Mouse (Mus musculus) intestine, embryonic 16.5 days (tissue): ENCODE data around the gene Ttll1. TPM values are rescaled to one million over a fixed set of nuclear protein-coding genes. Genes with fewer than 3 reads are reported as not detected.

Experiments
- ATAC-seq: fragments of 200-750 bp; cut with Nextera tagmentation; 2 replicates; pipeline ENCODE4 v1.8.0; 2017; ENCODE audit warnings: moderate TSS enrichment, moderate library complexity
- H3K27ac ChIP-seq: fragments of 300-500 bp; sonication (generic); 2 replicates; pipeline ENCODE4 v1.5.1; 2014; ENCODE audit warnings: mild to moderate bottlenecking, low read length
- H3K27me3 ChIP-seq: fragments of 300-500 bp; sonication (generic); replicated peaks from 2 replicates; pipeline ENCODE4 v1.6.1; 2014; ENCODE audit warnings: low read length, control low read depth, mixed read lengths; ENCODE audit not compliant: control insufficient read depth, insufficient read depth
- H3K36me3 ChIP-seq: fragments of 300-500 bp; sonication (generic); 2 replicates; pipeline ENCODE4 v1.6.1; 2014; ENCODE audit warnings: low read length, control low read depth; ENCODE audit not compliant: control insufficient read depth, insufficient read depth
- H3K4me1 ChIP-seq: fragments of 300-500 bp; sonication (generic); 2 replicates; pipeline ENCODE4 v1.6.1; 2014; ENCODE audit warnings: low read length, control low read depth, mixed read lengths; ENCODE audit not compliant: control insufficient read depth, insufficient read depth
- H3K4me2 ChIP-seq: fragments of 300-500 bp; sonication (generic); 2 replicates; pipeline ENCODE4 v1.6.1; 2014; ENCODE audit warnings: low read depth, low read length, control low read depth
- H3K4me3 ChIP-seq: fragments of 300-500 bp; sonication (generic); 2 replicates; pipeline ENCODE4 v1.5.1; 2014; ENCODE audit warnings: mild to moderate bottlenecking, low read length
- H3K9ac ChIP-seq: fragments of 300-500 bp; sonication (generic); 2 replicates; pipeline ENCODE4 v1.6.1; 2014; ENCODE audit warnings: low read depth, low read length
- H3K9me3 ChIP-seq: fragments of 300-500 bp; sonication (generic); 2 replicates; pipeline ENCODE4 v1.6.1; 2016; ENCODE audit warnings: low read length, control low read depth; ENCODE audit not compliant: control insufficient read depth
- WGBS: fragments of 180-500 bp; shearing (Covaris S2); extraction: QIAGEN DNeasy Blood & Tissue Kit; methylation state at CpG from one replicate; pipeline ENCODE4 v1.1.7; 2014; 5-methylcytosine and 5-hydroxymethylcytosine counted together
- polyA plus RNA-seq: library from polyadenylated mRNA; unstranded; fragments of >200 nt; fragmentation: Nextera tagmentation; extraction: Ambion mirVana; gene quantifications from 2 replicates; pipeline ENCODE4 v1.2.1, GENCODE M21; 2015

The Ttll1 gene
- polyA plus RNA-seq, 1 experiment from 2014 or later: 17.1 TPM

- Histone ChIP-seq H3K36me3 (no peaks in the 10 kb centered on the region), H3K27me3 (no peaks in the 10 kb centered on the region), H3K9me3 (no peaks in the 10 kb centered on the region), H3K4me3 (no peak overlapping the region), H3K4me2 (no peak overlapping the region), H3K9ac (no peak overlapping the region), H3K4me1 (peaks cover 45% of the 10 kb centered on the region), H3K27ac (no peak overlapping the region)
- ATAC-seq: no peak
- WGBS: 83% methylated on average over 7 of the region's 7 CpGs
These were observed 56.3 kb downstream of the Ttll1 start for GRCm38 (mm10) chr15:83454419-83454818.

DNA sequence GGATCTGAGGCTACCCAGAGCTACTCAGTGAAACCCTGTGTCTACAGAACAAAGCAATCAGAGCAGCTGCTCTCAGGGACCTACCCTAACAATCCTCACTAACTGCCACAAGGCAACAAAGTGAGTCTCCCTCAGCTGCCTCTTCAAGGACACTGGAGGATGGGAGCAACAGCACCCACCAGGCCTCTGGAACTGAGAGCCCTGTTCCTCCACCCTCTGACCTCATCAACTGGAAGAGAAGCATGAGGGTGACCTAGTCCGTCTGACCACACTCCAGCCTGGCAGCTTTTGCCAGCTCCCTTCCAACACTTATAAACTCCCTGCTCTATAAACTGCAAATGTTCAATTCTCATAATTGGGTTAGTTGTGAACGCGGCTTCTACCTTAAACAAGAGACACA is 56.8 kb downstream of the Ttll1 start:
- Histone ChIP-seq H3K4me2 (no peak overlapping the region), H3K36me3 (no peaks in the 10 kb centered on the region), H3K27me3 (no peaks in the 10 kb centered on the region), H3K9ac (no peak overlapping the region), H3K9me3 (no peaks in the 10 kb centered on the region), H3K4me1 (peaks cover 46% of the 10 kb centered on the region), H3K27ac (no peak overlapping the region), H3K4me3 (no peak overlapping the region)
- no peak for ATAC-seq
- WGBS: 78% methylated on average over 3 of the region's 3 CpGs

DNA sequence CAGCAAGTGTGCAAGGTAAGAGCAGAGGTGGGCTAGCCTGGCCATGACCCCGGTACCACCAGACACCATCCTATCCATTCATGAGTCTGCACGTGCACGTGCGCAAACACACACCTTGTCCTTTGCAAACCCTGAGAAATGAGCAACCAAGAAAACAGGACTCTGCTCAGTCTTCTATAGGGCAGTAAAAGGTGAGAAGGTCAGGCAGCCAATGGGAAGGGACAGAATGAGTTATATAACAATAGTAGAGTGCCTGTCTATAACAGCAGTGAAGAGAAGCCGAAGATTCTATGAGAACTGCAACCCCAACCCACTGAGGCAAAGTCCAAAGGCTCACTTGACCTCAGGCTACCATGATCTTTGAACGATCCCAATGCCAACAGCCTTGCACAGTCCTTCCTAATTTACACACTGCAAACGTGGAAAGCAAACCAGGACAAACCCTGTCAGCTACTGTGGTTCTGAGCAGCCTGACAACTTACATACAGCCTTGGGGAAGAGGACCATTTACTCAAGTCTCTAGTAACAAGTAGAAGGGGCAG is 58.4 kb downstream of the Ttll1 start:
- Histone ChIP-seq H3K4me3 (no peak overlapping the region), H3K9me3 (no peaks in the 10 kb centered on the region), H3K36me3 (no peaks in the 10 kb centered on the region), H3K27ac (peak overlapping the region; percentile 86), H3K9ac (no peak overlapping the region), H3K4me1 (peaks cover 59% of the 10 kb centered on the region), H3K4me2 (peak overlapping the region; percentile 40), H3K27me3 (no peaks in the 10 kb centered on the region)
- ATAC-seq: peak; percentile 31; the same call in 1 of the 2 replicates
- 65% methylated on average over 7 of the region's 7 CpGs for WGBS

GRCm38 (mm10) chr15:83451621-83452210 is 59.0 kb downstream of the Ttll1 start:
- no peaks in the 10 kb centered on the region for H3K9me3 ChIP-seq
- H3K36me3 ChIP-seq: no peaks in the 10 kb centered on the region
- H3K4me3 ChIP-seq: no peak overlapping the region
- H3K27me3 ChIP-seq: no peaks in the 10 kb centered on the region
- H3K4me1 ChIP-seq: peaks cover 63% of the 10 kb centered on the region
- H3K27ac ChIP-seq: peak overlapping the region; percentile 86
- peak; percentile 64 for ATAC-seq
- WGBS: 48% methylated on average over 7 of the region's 7 CpGs
- no peak overlapping the region for H3K9ac ChIP-seq
- H3K4me2 ChIP-seq: peak overlapping the region; percentile 40

- Histone ChIP-seq H3K27ac (no peak overlapping the region), H3K9me3 (no peaks in the 10 kb centered on the region), H3K4me3 (no peak overlapping the region), H3K27me3 (no peaks in the 10 kb centered on the region), H3K9ac (no peak overlapping the region), H3K36me3 (no peaks in the 10 kb centered on the region), H3K4me2 (no peak overlapping the region), H3K4me1 (peaks cover 73% of the 10 kb centered on the region)
- no peak for ATAC-seq
- WGBS: 93% methylated on average over 2 of the region's 2 CpGs
These were observed 60.7 kb downstream of the Ttll1 start for GRCm38 (mm10) chr15:83450007-83450406.

GRCm38 (mm10) chr15:83448646-83449045 is 62.0 kb downstream of the Ttll1 start:
- no peak for ATAC-seq

DNA sequence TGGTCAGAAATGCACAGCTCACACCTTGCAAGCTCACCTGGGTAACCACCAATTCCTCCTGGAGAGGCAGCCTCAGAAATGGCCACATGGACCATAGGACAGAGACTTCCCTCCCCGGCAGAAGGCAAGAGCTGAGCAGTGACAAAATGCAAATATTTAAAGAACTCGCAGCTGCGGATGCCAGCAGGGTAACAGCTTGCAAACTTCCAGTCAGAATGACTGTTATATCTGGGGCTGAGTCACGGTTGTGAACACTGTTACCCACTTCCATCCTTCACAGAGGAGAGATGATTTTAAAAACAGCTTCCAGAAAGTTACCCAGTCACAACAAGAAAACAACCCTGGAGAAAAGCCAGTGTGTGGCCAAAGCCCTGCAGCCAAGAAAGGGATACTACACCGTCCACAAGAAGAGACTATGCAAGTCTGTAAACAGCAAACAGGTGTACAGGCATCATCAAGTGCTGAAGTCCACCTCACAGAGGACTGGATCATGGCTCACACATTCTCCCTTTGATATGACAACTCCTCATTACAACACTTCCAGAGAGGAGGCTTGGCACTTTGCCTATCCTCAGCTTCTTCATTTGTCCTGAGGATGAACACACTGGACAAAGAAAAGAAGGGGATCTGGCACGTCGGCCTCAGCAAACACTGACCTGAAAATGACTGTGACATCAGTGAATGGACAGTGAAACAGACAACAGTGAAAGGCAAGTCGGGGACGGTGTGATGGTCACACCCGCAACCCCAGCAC is 62.7 kb downstream of the Ttll1 start:
- Histone ChIP-seq H3K36me3 (no peaks in the 10 kb centered on the region), H3K9ac (no peak overlapping the region), H3K4me1 (peaks cover 78% of the 10 kb centered on the region), H3K4me3 (no peak overlapping the region), H3K4me2 (no peak overlapping the region), H3K9me3 (no peaks in the 10 kb centered on the region), H3K27me3 (no peaks in the 10 kb centered on the region), H3K27ac (peak overlapping the region; percentile 53)
- ATAC-seq: no peak
- 31% methylated on average over 10 of the region's 10 CpGs for WGBS

More at GRCm38 (mm10) chr15:83448646-83449045, 62.0 kb downstream of the Ttll1 start:
- Histone ChIP-seq H3K4me2 (no peak overlapping the region), H3K27me3 (no peaks in the 10 kb centered on the region), H3K9ac (no peak overlapping the region), H3K4me1 (peaks cover 80% of the 10 kb centered on the region), H3K9me3 (no peaks in the 10 kb centered on the region), H3K4me3 (no peak overlapping the region), H3K36me3 (no peaks in the 10 kb centered on the region), H3K27ac (no peak overlapping the region)
- WGBS: 58% methylated on average over 5 of the region's 5 CpGs

DNA sequence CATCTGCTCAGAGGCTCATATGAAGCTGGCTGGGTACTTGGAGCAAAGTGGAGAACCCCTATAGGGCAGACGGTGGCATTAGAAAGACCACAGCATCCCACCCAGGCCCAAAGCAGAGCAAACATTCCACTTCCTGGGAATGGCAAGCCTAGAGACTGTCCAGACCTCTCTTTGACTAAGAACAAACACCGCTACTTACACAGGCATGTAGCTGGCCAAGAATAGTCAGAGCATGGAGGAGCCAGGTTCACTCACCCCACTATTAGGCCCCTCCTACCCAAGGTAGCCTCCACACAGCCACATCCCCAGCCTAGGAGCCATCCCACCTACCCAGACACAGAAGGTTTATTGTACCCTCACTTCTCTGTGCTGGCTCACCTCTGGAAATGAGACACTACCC is 64.8 kb downstream of the Ttll1 start:
- Histone ChIP-seq H3K4me2 (no peak overlapping the region), H3K4me1 (peaks cover 60% of the 10 kb centered on the region), H3K27me3 (no peaks in the 10 kb centered on the region), H3K36me3 (no peaks in the 10 kb centered on the region), H3K9ac (no peak overlapping the region), H3K27ac (peak overlapping the region; percentile 68), H3K9me3 (no peaks in the 10 kb centered on the region), H3K4me3 (no peak overlapping the region)
- peak; percentile 22; the same call in 1 of the 2 replicates for ATAC-seq
- WGBS: 51% methylated on average over 2 of the region's 2 CpGs

DNA sequence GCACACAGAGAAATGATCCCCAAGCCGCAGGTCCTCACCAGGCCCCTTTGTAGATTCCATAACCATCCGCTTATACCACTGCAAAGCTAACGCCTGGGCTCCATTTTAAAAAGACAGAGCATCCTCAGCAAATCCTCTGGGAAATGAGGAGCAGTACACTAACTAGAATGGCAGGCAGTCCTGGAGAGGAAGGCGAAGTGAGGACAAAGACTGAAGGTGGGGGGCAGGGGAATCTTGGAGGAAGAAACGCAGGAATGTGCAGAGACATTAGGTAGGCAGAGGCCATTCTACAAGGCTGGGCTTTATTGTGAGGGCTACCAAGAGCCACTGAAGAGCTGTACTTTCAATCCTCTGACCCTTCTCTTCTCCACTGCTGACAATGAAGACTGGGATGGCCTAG is 65.3 kb downstream of the Ttll1 start:
- H3K4me2 ChIP-seq: no peak overlapping the region
- no peak overlapping the region for H3K9ac ChIP-seq
- H3K27me3 ChIP-seq: no peaks in the 10 kb centered on the region
- H3K9me3 ChIP-seq: no peaks in the 10 kb centered on the region
- H3K36me3 ChIP-seq: no peaks in the 10 kb centered on the region
- H3K27ac ChIP-seq: peak overlapping the region; percentile 68
- H3K4me1 ChIP-seq: peaks cover 57% of the 10 kb centered on the region
- 71% methylated on average over 5 of the region's 5 CpGs for WGBS
- no peak for ATAC-seq
- no peak overlapping the region for H3K4me3 ChIP-seq
